Mouse (Mus musculus): Measurements from ENCODE around the gene Nrxn3. TPM values are rescaled to one million over a fixed set of nuclear protein-coding genes. Genes with fewer than 3 reads are reported as not detected.

Nrxn3 gene
- polyA plus RNA-seq, 1 experiment from 2014 or later, result 6.3 TPM

DNA sequence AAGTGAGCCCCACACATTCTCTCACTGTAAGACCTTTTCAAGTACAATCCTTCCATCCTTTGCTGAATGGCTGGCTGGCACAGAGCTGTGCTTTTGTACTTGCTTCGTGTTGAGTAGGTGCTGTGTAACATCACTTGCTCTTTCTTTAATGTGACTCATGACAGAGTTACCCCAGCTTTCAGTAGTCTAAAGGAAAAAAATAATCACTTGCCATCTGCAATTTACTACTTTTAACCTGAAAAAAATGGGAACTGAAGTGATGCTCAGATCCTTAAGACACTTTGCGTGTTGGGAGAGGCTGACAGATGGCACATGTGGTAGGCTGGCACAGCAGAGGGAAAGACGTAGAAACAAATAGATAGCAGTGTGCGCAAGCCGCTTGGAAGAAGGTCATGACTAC lies 987.8 kb downstream of the Nrxn3 start:
- Histone ChIP-seq H3K27ac (ENCODE audit: low read length) (no peak overlapping the region), H3K9me3 (ENCODE audit: control insufficient read depth, low read depth, low read length) (no peaks in the 10 kb centered on the region), H3K4me2 (replicated peaks; ENCODE audit: low read depth, low read length) (no peak overlapping the region), H3K9ac (replicated peaks; ENCODE audit: low read depth, low read length) (no peak overlapping the region), H3K27me3 (ENCODE audit: control insufficient read depth, insufficient read depth, low read length) (no peaks in the 10 kb centered on the region), H3K4me3 (ENCODE audit: low read depth, low read length) (no peak overlapping the region), H3K4me1 (ENCODE audit: control insufficient read depth, insufficient read depth, low read length) (no peaks in the 10 kb centered on the region), H3K36me3 (ENCODE audit: control insufficient read depth, insufficient read depth, low read length) (no peaks in the 10 kb centered on the region)
- 92% methylated on average over 5 of the region's 5 CpGs for WGBS
- ATAC-seq (ENCODE audit: insufficient number of reproducible peaks, insufficient read depth, low FRiP score, low read depth), result no peak

DNA sequence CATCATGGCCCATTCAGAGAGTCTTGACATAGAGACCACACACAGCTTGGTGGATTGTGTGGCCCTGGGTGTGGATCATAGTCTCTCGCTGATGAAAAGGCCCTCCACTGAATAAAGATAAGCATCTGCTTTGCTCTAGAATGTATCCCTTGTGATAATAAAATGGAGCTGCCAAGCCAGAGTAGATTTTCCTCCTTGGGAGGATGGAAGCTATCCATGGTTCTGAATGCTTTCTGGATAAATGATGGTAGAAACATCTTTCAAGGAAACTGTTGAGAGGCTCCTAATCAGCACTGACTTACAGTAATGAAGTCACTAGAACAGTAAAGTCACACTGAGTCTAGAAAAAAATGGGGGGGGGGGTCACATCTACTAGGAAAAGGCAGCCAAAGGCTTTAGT lies 989.1 kb downstream of the Nrxn3 start:
- Histone ChIP-seq H3K9me3 (ENCODE audit: control insufficient read depth, low read depth, low read length) (no peaks in the 10 kb centered on the region), H3K27me3 (ENCODE audit: control insufficient read depth, insufficient read depth, low read length) (no peaks in the 10 kb centered on the region), H3K4me2 (replicated peaks; ENCODE audit: low read depth, low read length) (no peak overlapping the region), H3K36me3 (ENCODE audit: control insufficient read depth, insufficient read depth, low read length) (no peaks in the 10 kb centered on the region), H3K4me3 (ENCODE audit: low read depth, low read length) (no peak overlapping the region), H3K9ac (replicated peaks; ENCODE audit: low read depth, low read length) (no peak overlapping the region), H3K4me1 (ENCODE audit: control insufficient read depth, insufficient read depth, low read length) (no peaks in the 10 kb centered on the region), H3K27ac (ENCODE audit: low read length) (no peak overlapping the region)
- WGBS, result 68% methylated on average over 1 of the region's 1 CpGs
- no peak for ATAC-seq (ENCODE audit: insufficient number of reproducible peaks, insufficient read depth, low FRiP score, low read depth)

DNA sequence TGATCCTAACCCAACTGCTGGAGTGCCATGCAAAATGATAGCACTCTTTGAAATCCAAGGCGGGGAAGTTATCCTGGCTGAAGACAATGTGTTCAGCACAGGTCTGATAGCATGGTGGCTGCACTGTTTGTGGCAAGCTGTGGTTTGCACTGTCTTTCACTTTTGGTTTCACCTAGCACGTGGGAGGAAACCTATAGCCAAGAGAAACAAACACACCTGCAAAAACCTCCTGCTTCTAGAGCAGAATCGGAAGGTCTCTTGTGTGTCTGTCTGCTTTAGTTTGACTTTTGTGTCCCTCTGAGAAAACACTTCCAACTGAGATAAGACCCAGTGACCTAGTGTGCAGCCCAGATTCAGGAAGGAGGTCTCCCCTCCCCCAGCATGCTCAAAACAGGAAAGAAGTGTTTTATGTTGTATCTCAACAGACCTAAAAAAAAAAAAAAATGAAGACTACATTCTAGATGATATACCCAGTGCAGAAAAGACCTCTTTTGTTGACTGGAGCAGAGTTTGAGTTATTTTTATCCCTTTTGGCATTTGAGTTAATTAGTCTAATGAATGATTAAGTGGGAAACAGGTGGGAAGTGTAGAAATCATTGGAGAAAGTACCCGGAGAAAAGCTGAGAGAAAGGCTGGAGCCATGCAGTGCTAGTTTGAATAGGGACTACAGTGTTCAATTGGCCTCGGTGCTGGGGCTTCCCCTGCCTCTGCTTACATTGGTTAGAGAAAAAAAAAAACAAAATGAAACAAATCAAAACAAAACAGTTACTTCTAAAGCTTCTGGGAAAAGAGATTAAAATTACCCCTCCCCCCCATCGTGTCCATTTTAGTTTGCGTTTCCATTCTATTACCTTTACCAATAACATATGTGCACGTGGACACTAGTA lies 996.8 kb downstream of the Nrxn3 start:
- no peaks in the 10 kb centered on the region for H3K4me1 ChIP-seq (ENCODE audit: control insufficient read depth, insufficient read depth, low read length)

DNA sequence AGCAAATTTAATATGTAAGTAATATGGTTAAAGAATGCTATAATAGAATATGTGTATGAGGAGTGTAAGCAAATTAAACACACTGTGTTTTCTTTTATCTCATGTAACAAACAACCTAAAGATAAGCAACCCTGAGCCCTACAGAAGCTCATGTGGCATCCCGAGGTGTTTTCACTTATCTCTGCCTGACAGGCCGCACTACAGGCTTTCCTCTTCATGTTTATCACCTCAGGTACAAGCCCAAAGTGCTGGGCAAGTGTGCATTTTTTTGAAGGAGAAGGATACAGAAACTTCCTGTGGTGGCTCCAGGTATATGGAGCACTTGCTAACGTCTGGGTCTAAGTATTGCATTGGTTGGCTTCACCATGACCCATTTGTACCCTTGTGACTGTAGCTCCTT lies 998.3 kb downstream of the Nrxn3 start:
- ATAC-seq (ENCODE audit: insufficient number of reproducible peaks, insufficient read depth, low FRiP score, low read depth), result no peak

More for the DNA sequence above, 996.8 kb downstream of the Nrxn3 start:
- Histone ChIP-seq H3K27me3 (ENCODE audit: control insufficient read depth, insufficient read depth, low read length) (no peaks in the 10 kb centered on the region), H3K36me3 (ENCODE audit: control insufficient read depth, insufficient read depth, low read length) (no peaks in the 10 kb centered on the region), H3K4me3 (ENCODE audit: low read depth, low read length) (no peak overlapping the region), H3K9ac (replicated peaks; ENCODE audit: low read depth, low read length) (no peak overlapping the region), H3K9me3 (ENCODE audit: control insufficient read depth, low read depth, low read length) (no peaks in the 10 kb centered on the region), H3K4me2 (replicated peaks; ENCODE audit: low read depth, low read length) (no peak overlapping the region), H3K27ac (ENCODE audit: low read length) (no peak overlapping the region)
- ATAC-seq (ENCODE audit: insufficient number of reproducible peaks, insufficient read depth, low FRiP score, low read depth), result no peak
- 50% methylated on average over 8 of the region's 8 CpGs for WGBS

GRCm38 (mm10) chr12:89722462-89722861 lies 999.8 kb downstream of the Nrxn3 start:
- Histone ChIP-seq H3K9ac (replicated peaks; ENCODE audit: low read depth, low read length) (no peak overlapping the region), H3K27me3 (ENCODE audit: control insufficient read depth, insufficient read depth, low read length) (no peaks in the 10 kb centered on the region), H3K4me1 (ENCODE audit: control insufficient read depth, insufficient read depth, low read length) (no peaks in the 10 kb centered on the region), H3K9me3 (ENCODE audit: control insufficient read depth, low read depth, low read length) (no peaks in the 10 kb centered on the region), H3K36me3 (ENCODE audit: control insufficient read depth, insufficient read depth, low read length) (no peaks in the 10 kb centered on the region), H3K4me3 (ENCODE audit: low read depth, low read length) (no peak overlapping the region), H3K27ac (ENCODE audit: low read length) (no peak overlapping the region), H3K4me2 (replicated peaks; ENCODE audit: low read depth, low read length) (no peak overlapping the region)
- 86% methylated on average over 14 of the region's 14 CpGs for WGBS
- ATAC-seq (ENCODE audit: insufficient number of reproducible peaks, insufficient read depth, low FRiP score, low read depth), result no peak

More for the DNA sequence above, 998.3 kb downstream of the Nrxn3 start:
- 45% methylated on average over 3 of the region's 3 CpGs for WGBS
- Histone ChIP-seq H3K4me1 (ENCODE audit: control insufficient read depth, insufficient read depth, low read length) (no peaks in the 10 kb centered on the region), H3K9ac (replicated peaks; ENCODE audit: low read depth, low read length) (no peak overlapping the region), H3K4me3 (ENCODE audit: low read depth, low read length) (no peak overlapping the region), H3K27me3 (ENCODE audit: control insufficient read depth, insufficient read depth, low read length) (no peaks in the 10 kb centered on the region), H3K36me3 (ENCODE audit: control insufficient read depth, insufficient read depth, low read length) (no peaks in the 10 kb centered on the region), H3K27ac (ENCODE audit: low read length) (no peak overlapping the region), H3K9me3 (ENCODE audit: control insufficient read depth, low read depth, low read length) (no peaks in the 10 kb centered on the region), H3K4me2 (replicated peaks; ENCODE audit: low read depth, low read length) (no peak overlapping the region)

DNA sequence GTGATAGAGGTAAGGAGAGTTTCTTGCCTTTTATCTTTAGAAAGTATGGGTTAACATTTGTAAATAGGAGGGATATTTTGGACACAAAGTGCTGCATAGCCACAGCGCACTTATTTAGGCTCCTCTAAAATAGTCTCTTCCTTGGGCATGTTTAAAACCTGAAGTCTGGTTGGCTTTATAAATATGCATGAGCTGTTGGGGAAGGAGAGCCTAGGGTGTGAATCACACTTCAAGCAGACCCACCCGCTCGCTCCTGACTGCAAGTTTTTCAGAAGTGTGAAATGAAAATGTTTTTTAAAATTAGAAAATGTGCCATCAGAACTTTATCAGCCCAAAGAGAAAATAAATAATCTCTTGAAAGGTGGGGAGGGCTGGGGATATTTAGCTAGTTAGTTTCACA lies 1001.4 kb downstream of the Nrxn3 start:
- no peaks in the 10 kb centered on the region for H3K9me3 ChIP-seq (ENCODE audit: control insufficient read depth, low read depth, low read length)
- H3K4me1 ChIP-seq (ENCODE audit: control insufficient read depth, insufficient read depth, low read length), result no peaks in the 10 kb centered on the region
- H3K36me3 ChIP-seq (ENCODE audit: control insufficient read depth, insufficient read depth, low read length), result no peaks in the 10 kb centered on the region
- no peak for ATAC-seq (ENCODE audit: insufficient number of reproducible peaks, insufficient read depth, low FRiP score, low read depth)
- no peaks in the 10 kb centered on the region for H3K27me3 ChIP-seq (ENCODE audit: control insufficient read depth, insufficient read depth, low read length)
- no peak overlapping the region for H3K4me2 ChIP-seq (replicated peaks; ENCODE audit: low read depth, low read length)
- WGBS, result 55% methylated on average over 3 of the region's 3 CpGs
- H3K9ac ChIP-seq (replicated peaks; ENCODE audit: low read depth, low read length), result no peak overlapping the region
- no peak overlapping the region for H3K27ac ChIP-seq (ENCODE audit: low read length)
- H3K4me3 ChIP-seq (ENCODE audit: low read depth, low read length), result no peak overlapping the region

DNA sequence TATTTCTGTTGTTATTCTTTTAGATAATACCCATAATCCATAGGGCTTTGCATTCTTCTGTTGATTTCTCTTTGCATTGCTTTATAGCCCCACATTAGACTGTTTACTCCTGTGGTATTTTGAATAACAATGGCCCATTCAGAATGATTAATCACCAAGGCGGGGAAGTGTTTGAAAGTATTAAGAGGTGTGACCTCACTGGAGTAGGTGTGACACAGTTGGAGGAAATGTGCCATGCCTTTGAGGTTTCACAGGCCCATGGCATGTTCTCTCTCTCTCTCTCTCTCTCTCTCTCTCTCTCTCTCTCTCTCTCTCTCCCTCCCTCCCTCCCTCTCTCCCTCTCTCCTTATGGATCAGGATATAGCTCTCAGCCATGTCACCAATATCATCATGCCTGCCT lies 1019.6 kb downstream of the Nrxn3 start:
- Histone ChIP-seq H3K27me3 (ENCODE audit: control insufficient read depth, insufficient read depth, low read length) (no peaks in the 10 kb centered on the region), H3K4me3 (ENCODE audit: low read depth, low read length) (no peak overlapping the region), H3K27ac (ENCODE audit: low read length) (no peak overlapping the region), H3K4me1 (ENCODE audit: control insufficient read depth, insufficient read depth, low read length) (no peaks in the 10 kb centered on the region), H3K36me3 (ENCODE audit: control insufficient read depth, insufficient read depth, low read length) (no peaks in the 10 kb centered on the region), H3K9ac (replicated peaks; ENCODE audit: low read depth, low read length) (no peak overlapping the region), H3K4me2 (replicated peaks; ENCODE audit: low read depth, low read length) (no peak overlapping the region), H3K9me3 (ENCODE audit: control insufficient read depth, low read depth, low read length) (no peaks in the 10 kb centered on the region)
- ATAC-seq (ENCODE audit: insufficient number of reproducible peaks, insufficient read depth, low FRiP score, low read depth), result no peak
- 55% methylated on average over 1 of the region's 1 CpGs for WGBS

- ATAC-seq (ENCODE audit: insufficient number of reproducible peaks, insufficient read depth, low FRiP score, low read depth), result no peak
- no peak overlapping the region for H3K4me3 ChIP-seq (ENCODE audit: low read depth, low read length)
- no peaks in the 10 kb centered on the region for H3K4me1 ChIP-seq (ENCODE audit: control insufficient read depth, insufficient read depth, low read length)
- no peaks in the 10 kb centered on the region for H3K9me3 ChIP-seq (ENCODE audit: control insufficient read depth, low read depth, low read length)
- no peak overlapping the region for H3K27ac ChIP-seq (ENCODE audit: low read length)
- no peaks in the 10 kb centered on the region for H3K27me3 ChIP-seq (ENCODE audit: control insufficient read depth, insufficient read depth, low read length)
- no peak overlapping the region for H3K9ac ChIP-seq (replicated peaks; ENCODE audit: low read depth, low read length)
- 75% methylated on average over 2 of the region's 2 CpGs for WGBS
- no peak overlapping the region for H3K4me2 ChIP-seq (replicated peaks; ENCODE audit: low read depth, low read length)
- H3K36me3 ChIP-seq (ENCODE audit: control insufficient read depth, insufficient read depth, low read length), result no peaks in the 10 kb centered on the region
These were observed 1020.1 kb downstream of the Nrxn3 start for GRCm38 (mm10) chr12:89742796-89743195.
